Mouse (Mus musculus) megakaryocyte, embryonic 14.5 days (primary cell): Measurements from ENCODE around the gene Igsf3. TPM values are rescaled to one million over a fixed set of nuclear protein-coding genes. Genes with fewer than 3 reads are reported as not detected.

ENCODE experiments used
- H3K27me3 ChIP-seq: replicated peaks from 2 replicates; pipeline ENCODE3; 2012; ENCODE audit warnings: inconsistent platforms
- H3K36me3 ChIP-seq: replicated peaks from 2 replicates; pipeline ENCODE3; 2012; ENCODE audit warnings: low read length, inconsistent platforms, mixed read lengths
- H3K4me1 ChIP-seq: 2 replicates; pipeline ENCODE4 v1.6.1; 2012; ENCODE audit warnings: inconsistent platforms
- H3K4me3 ChIP-seq: replicated peaks from 2 replicates; pipeline ENCODE3; 2012; ENCODE audit warnings: moderate library complexity, mild to moderate bottlenecking, inconsistent platforms
- H3K9me3 ChIP-seq: 2 replicates; pipeline ENCODE4 v1.6.1; 2012; ENCODE audit warnings: inconsistent platforms
- FLI1 ChIP-seq: IDR thresholded peaks from 2 replicates; pipeline ENCODE4 v1.6.1; 2012; ENCODE audit warnings: low read length, inconsistent platforms, mixed read lengths
- GATA1 ChIP-seq: IDR thresholded peaks from 3 replicates; pipeline ENCODE4 v1.6.1; 2012; ENCODE audit warnings: mixed read lengths, low read length, inconsistent platforms, borderline replicate concordance
- polyA plus RNA-seq: library from polyadenylated mRNA; stranded (reverse); fragments of >175 nt; gene quantifications from 2 replicates; pipeline ENCODE4 v1.2.3, GENCODE M21; 2012; ENCODE audit warnings: low replicate concordance; ENCODE audit not compliant: insufficient read depth

Gene Igsf3
- polyA plus RNA-seq, 1 experiment, result not detected

GRCm38 (mm10) chr3:101492908-101493307 lies 116.0 kb downstream of the Igsf3 start:
- H3K4me3 ChIP-seq, result no peak overlapping the region
- peaks cover 32% of the 10 kb centered on the region for H3K27me3 ChIP-seq
- TF ChIP-seq FLI1 (no peak), GATA1 (no peak)
- no peaks in the 10 kb centered on the region for H3K36me3 ChIP-seq
- peaks cover 9% of the 10 kb centered on the region; the same call in 1 of the 2 replicates for H3K9me3 ChIP-seq
- peaks cover 21% of the 10 kb centered on the region for H3K4me1 ChIP-seq

- peaks cover 31% of the 10 kb centered on the region for H3K27me3 ChIP-seq
- H3K4me3 ChIP-seq, result peak overlapping the region; percentile 5
- H3K9me3 ChIP-seq, result no peaks in the 10 kb centered on the region
- TF ChIP-seq GATA1 (no peak), FLI1 (no peak)
- peaks cover 24% of the 10 kb centered on the region for H3K4me1 ChIP-seq
- H3K36me3 ChIP-seq, result no peaks in the 10 kb centered on the region
Observed at GRCm38 (mm10) chr3:101493937-101494459, 117.1 kb downstream of the Igsf3 start.

GRCm38 (mm10) chr3:101497432-101498030 lies 120.6 kb downstream of the Igsf3 start:
- TF ChIP-seq GATA1 (no peak), FLI1 (no peak)
- no peaks in the 10 kb centered on the region for H3K36me3 ChIP-seq
- no peak overlapping the region for H3K4me3 ChIP-seq
- peaks cover 23% of the 10 kb centered on the region for H3K4me1 ChIP-seq
- peaks cover 36% of the 10 kb centered on the region for H3K27me3 ChIP-seq
- H3K9me3 ChIP-seq, result no peaks in the 10 kb centered on the region

- H3K27me3 ChIP-seq, result peaks cover 46% of the 10 kb centered on the region
- no peaks in the 10 kb centered on the region for H3K9me3 ChIP-seq
- H3K4me1 ChIP-seq, result peaks cover 17% of the 10 kb centered on the region
- TF ChIP-seq GATA1 (no peak), FLI1 (no peak)
- H3K36me3 ChIP-seq, result no peaks in the 10 kb centered on the region
- no peak overlapping the region for H3K4me3 ChIP-seq
Observed at GRCm38 (mm10) chr3:101499906-101500305, 123.0 kb downstream of the Igsf3 start.

GRCm38 (mm10) chr3:101500393-101501051 lies 123.6 kb downstream of the Igsf3 start:
- H3K4me3 ChIP-seq, result no peak overlapping the region
- peaks cover 43% of the 10 kb centered on the region for H3K27me3 ChIP-seq
- no peaks in the 10 kb centered on the region for H3K36me3 ChIP-seq

GRCm38 (mm10) chr3:101501611-101502010 lies 124.7 kb downstream of the Igsf3 start:
- Histone ChIP-seq H3K4me1 (peaks cover 24% of the 10 kb centered on the region), H3K9me3 (no peaks in the 10 kb centered on the region), H3K27me3 (peaks cover 41% of the 10 kb centered on the region), H3K36me3 (no peaks in the 10 kb centered on the region), H3K4me3 (no peak overlapping the region)
- TF ChIP-seq FLI1 (no peak), GATA1 (no peak)

More at GRCm38 (mm10) chr3:101500393-101501051, 123.6 kb downstream of the Igsf3 start:
- TF ChIP-seq GATA1 (no peak), FLI1 (no peak)
- no peaks in the 10 kb centered on the region for H3K9me3 ChIP-seq
- H3K4me1 ChIP-seq, result peaks cover 17% of the 10 kb centered on the region

- H3K4me3 ChIP-seq, result no peak overlapping the region
- H3K27me3 ChIP-seq, result peaks cover 43% of the 10 kb centered on the region
- peaks cover 30% of the 10 kb centered on the region for H3K4me1 ChIP-seq
- TF ChIP-seq FLI1 (no peak), GATA1 (no peak)
- H3K36me3 ChIP-seq, result no peaks in the 10 kb centered on the region
- no peaks in the 10 kb centered on the region for H3K9me3 ChIP-seq
Observed at GRCm38 (mm10) chr3:101502086-101502760, 125.3 kb downstream of the Igsf3 start.

- Histone ChIP-seq H3K4me1 (peaks cover 22% of the 10 kb centered on the region), H3K9me3 (no peaks in the 10 kb centered on the region), H3K4me3 (no peak overlapping the region), H3K36me3 (no peaks in the 10 kb centered on the region), H3K27me3 (peaks cover 26% of the 10 kb centered on the region)
- TF ChIP-seq FLI1 (no peak), GATA1 (no peak)
Observed at GRCm38 (mm10) chr3:101506179-101506578, 129.3 kb downstream of the Igsf3 start.

- H3K4me1 ChIP-seq, result peaks cover 22% of the 10 kb centered on the region
- no peak for TF ChIP-seq GATA1
- no peak for TF ChIP-seq FLI1
- no peaks in the 10 kb centered on the region for H3K36me3 ChIP-seq
- peak overlapping the region; percentile 79 for H3K4me3 ChIP-seq
- no peaks in the 10 kb centered on the region for H3K9me3 ChIP-seq
- H3K27me3 ChIP-seq, result peaks cover 24% of the 10 kb centered on the region
Observed at GRCm38 (mm10) chr3:101506970-101507702, 130.3 kb downstream of the Igsf3 start.
